ENCODE assay signal across 20 mouse cellular contexts in the genomic region with DNA sequence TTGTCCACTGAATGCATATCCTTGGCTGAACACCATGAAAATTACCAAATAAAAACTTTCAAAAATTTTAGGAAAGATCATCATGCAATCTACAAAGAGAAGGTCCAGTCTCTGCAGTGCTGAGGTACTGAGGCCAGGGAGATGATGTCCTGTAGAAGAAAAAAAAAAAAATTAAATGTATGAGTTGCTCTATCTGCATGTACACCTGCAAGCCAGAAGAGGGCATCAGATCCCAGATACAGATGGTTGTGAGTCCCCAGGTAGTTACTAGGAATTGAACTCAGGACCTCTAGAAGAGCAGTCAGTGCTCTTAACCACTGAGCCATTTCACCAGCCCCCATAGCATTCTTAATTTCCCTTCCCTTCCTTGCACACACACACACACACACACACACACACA.
A peak's percentile ranks its signal among the peaks of the same experiment; 100 is the strongest.
DNase-seq lines count a peak whose midpoint lies in the region; ATAC-seq and TF ChIP-seq lines count a peak whose summit lies in the region.
"Had no signal": no experiment of that assay in that cellular context is flagged by ENCODE, and none has a peak within 500 bp of the region (broad histone marks: within the 10 kb centered on the region; RNA-seq: fewer than 3 reads in every experiment).

No protein-coding gene starts in this region.

- no peak for TF ChIP-seq EP300 in stomach, postnatal 0 days (optimal IDR thresholded peaks at IDR 0.05)

- no peak overlapping the region for H3K4me3 ChIP-seq in cerebellum, adult 2 months (replicated peaks; ENCODE audit: insufficient read depth, low read depth, low read length)
- no peak overlapping the region for H3K4me3 ChIP-seq in layer of hippocampus, adult 2 months
- no peak overlapping the region for H3K4me3 ChIP-seq in midbrain, postnatal 0 days (ENCODE audit: low read depth, low read length)
- no peak overlapping the region for H3K4me3 ChIP-seq in midbrain, embryonic 13.5 days (replicated peaks)
- no peak overlapping the region for H3K4me3 ChIP-seq in stomach, postnatal 0 days (ENCODE audit: low read depth, low read length)
- H3K4me3 ChIP-seq: heart, embryonic 13.5 days; hindbrain, embryonic 15.5 days; intestine, embryonic 15.5 days; kidney, embryonic 15.5 days; limb, embryonic 15.5 days; lung, embryonic 15.5 days had no signal

- no peak overlapping the region for H3K27ac ChIP-seq in cerebellum, adult 2 months (ENCODE audit: insufficient read depth, low read length)
- no peak overlapping the region for H3K27ac ChIP-seq in layer of hippocampus, adult 2 months
- no peak overlapping the region for H3K27ac ChIP-seq in midbrain, postnatal 0 days (ENCODE audit: low read depth, low read length)
- no peak overlapping the region for H3K27ac ChIP-seq in midbrain, embryonic 13.5 days
- H3K27ac ChIP-seq in stomach, postnatal 0 days (replicated peaks): no peak overlapping the region
- H3K27ac ChIP-seq: heart, embryonic 13.5 days; hindbrain, embryonic 15.5 days; intestine, embryonic 15.5 days; kidney, embryonic 15.5 days; limb, embryonic 15.5 days; lung, embryonic 15.5 days had no signal

- no peaks in the 10 kb centered on the region for H3K36me3 ChIP-seq in midbrain, postnatal 0 days (ENCODE audit: insufficient read depth, low read length)
- H3K36me3 ChIP-seq in midbrain, embryonic 13.5 days: no peaks in the 10 kb centered on the region
- no peaks in the 10 kb centered on the region for H3K36me3 ChIP-seq in stomach, postnatal 0 days (ENCODE audit: control insufficient read depth, insufficient read depth, low read length)
- H3K36me3 ChIP-seq: heart, embryonic 13.5 days; hindbrain, embryonic 15.5 days; intestine, embryonic 15.5 days; limb, embryonic 15.5 days; lung, embryonic 15.5 days had no signal

- H3K4me2 ChIP-seq in midbrain, postnatal 0 days (ENCODE audit: low read depth, low read length, poor library complexity, severe bottlenecking): no peak overlapping the region
- H3K4me2 ChIP-seq in midbrain, embryonic 13.5 days (replicated peaks): no peak overlapping the region
- no peak overlapping the region for H3K4me2 ChIP-seq in stomach, postnatal 0 days (replicated peaks; ENCODE audit: low read depth)
- H3K4me2 ChIP-seq: heart, embryonic 13.5 days; hindbrain, embryonic 15.5 days; intestine, embryonic 15.5 days; kidney, embryonic 15.5 days; limb, embryonic 15.5 days; lung, embryonic 15.5 days had no signal

- ATAC-seq in midbrain, postnatal 0 days (ENCODE audit: low FRiP score): no peak
- no peak for ATAC-seq in midbrain, embryonic 13.5 days
- no peak for ATAC-seq in stomach, postnatal 0 days (ENCODE audit: low FRiP score, low TSS enrichment)
- ATAC-seq: forebrain, embryonic 14.5 days; intestine, embryonic 15.5 days; midbrain, embryonic 16.5 days had no signal

- H3K4me1 ChIP-seq in cerebellum, adult 2 months (ENCODE audit: control insufficient read depth, insufficient read depth, low read length): no peaks in the 10 kb centered on the region
- H3K4me1 ChIP-seq in midbrain, postnatal 0 days (ENCODE audit: insufficient read depth, low read length): no peaks in the 10 kb centered on the region
- no peaks in the 10 kb centered on the region for H3K4me1 ChIP-seq in midbrain, embryonic 13.5 days (replicated peaks)
- H3K4me1 ChIP-seq in stomach, postnatal 0 days (replicated peaks; ENCODE audit: control insufficient read depth, insufficient read depth): no peaks in the 10 kb centered on the region
- H3K4me1 ChIP-seq: hindbrain, embryonic 15.5 days; intestine, embryonic 15.5 days; kidney, embryonic 15.5 days; limb, embryonic 15.5 days; lung, embryonic 15.5 days had no signal

- peak; percentile 5; the same call in 1 of the 2 replicates for TF ChIP-seq CTCF in cerebellum, adult 2 months (IDR thresholded peaks at IDR 0.05; ENCODE audit: borderline replicate concordance, insufficient read depth, low read depth, low read length)
- peak; percentile 60 for TF ChIP-seq CTCF in layer of hippocampus, adult 2 months (conservative IDR thresholded peaks at IDR 0.05)
- TF ChIP-seq CTCF in midbrain, postnatal 0 days (IDR thresholded peaks at IDR 0.05): peak; percentile 50
- peak; percentile 53 for TF ChIP-seq CTCF in stomach, postnatal 0 days (IDR thresholded peaks at IDR 0.05; ENCODE audit: low read depth)

- no peaks in the 10 kb centered on the region for H3K9me3 ChIP-seq in midbrain, postnatal 0 days (ENCODE audit: low read length)
- no peaks in the 10 kb centered on the region for H3K9me3 ChIP-seq in midbrain, embryonic 13.5 days
- no peaks in the 10 kb centered on the region for H3K9me3 ChIP-seq in stomach, postnatal 0 days (ENCODE audit: control insufficient read depth, low read length)
- H3K9me3 ChIP-seq: heart, embryonic 13.5 days; hindbrain, embryonic 15.5 days; intestine, embryonic 15.5 days; kidney, embryonic 15.5 days; limb, embryonic 15.5 days; lung, embryonic 15.5 days had no signal

- DNase-seq in cerebellum, adult 2 months: no peak
- DNase-seq in cerebellum, postnatal 14 days: no peak
- no peak for DNase-seq in layer of hippocampus, adult 2 months (ENCODE audit: low spot score in 2 of 2)
- DNase-seq in layer of hippocampus, postnatal 25 days (ENCODE audit: extremely low spot score in 1 of 2, low spot score in 1 of 2): no peak
- DNase-seq in midbrain, postnatal 0 days (ENCODE audit: low spot score): no peak
- DNase-seq in stomach, postnatal 0 days (ENCODE audit: low spot score): no peak
- DNase-seq in frontal cortex, postnatal 14 days (ENCODE audit: low spot score in 2 of 2): no peak
- DNase-seq: cerebellum, adult 9-10 months; heart, postnatal 36 days; layer of hippocampus, postnatal 36 days; thymus, postnatal 14 days had no signal

- no peak for TF ChIP-seq POLR2A in cerebellum, adult 2 months (IDR thresholded peaks at IDR 0.05; ENCODE audit: borderline replicate concordance, insufficient read depth, low read length)

- no peak overlapping the region for H3K9ac ChIP-seq in midbrain, postnatal 0 days (replicated peaks; ENCODE audit: low read length, poor library complexity, severe bottlenecking)
- no peak overlapping the region for H3K9ac ChIP-seq in midbrain, embryonic 13.5 days (replicated peaks)
- no peak overlapping the region for H3K9ac ChIP-seq in stomach, postnatal 0 days (ENCODE audit: low read length)
- H3K9ac ChIP-seq: heart, embryonic 13.5 days; hindbrain, embryonic 15.5 days; intestine, embryonic 15.5 days; kidney, embryonic 15.5 days; limb, embryonic 15.5 days; lung, embryonic 15.5 days had no signal

- no peaks in the 10 kb centered on the region for H3K27me3 ChIP-seq in cerebellum, adult 2 months (ENCODE audit: control insufficient read depth, insufficient read depth, low read length)
- H3K27me3 ChIP-seq in midbrain, postnatal 0 days (ENCODE audit: insufficient read depth, low read length): no peaks in the 10 kb centered on the region
- no peaks in the 10 kb centered on the region for H3K27me3 ChIP-seq in midbrain, embryonic 13.5 days
- no peaks in the 10 kb centered on the region for H3K27me3 ChIP-seq in stomach, postnatal 0 days (ENCODE audit: control insufficient read depth, insufficient read depth, low read length)
- H3K27me3 ChIP-seq: hindbrain, embryonic 15.5 days; intestine, embryonic 15.5 days; kidney, embryonic 15.5 days; limb, embryonic 15.5 days; lung, embryonic 15.5 days had no signal

Comparison
In these comparisons a context has a peak if more than half of its experiments do, and no peak if none do; other contexts are left out.
1. CTCF ChIP-seq: peak in every context shown above with its lines; median percentile 60 in layer of hippocampus, adult 2 months; 53 in stomach, postnatal 0 days; 50 in midbrain, postnatal 0 days; 5 in cerebellum, adult 2 months.